Mouse (Mus musculus): Measurements from ENCODE around the gene Bbs9.

GRCm38 (mm10) chr9:22777425-22777824 lies 301.9 kb downstream of the Bbs9 start:
- TF ChIP-seq CTCF (IDR thresholded peaks at IDR 0.05; ENCODE audit: control insufficient read depth, insufficient read depth, low read length), result no peak
- no peak for TF ChIP-seq POLR2A (IDR thresholded peaks at IDR 0.05; ENCODE audit: borderline replicate concordance, control insufficient read depth, low read depth, low read length)
